Mouse (Mus musculus): ENCODE measurements around the gene Nr1h4.

Gene Nr1h4

DNA sequence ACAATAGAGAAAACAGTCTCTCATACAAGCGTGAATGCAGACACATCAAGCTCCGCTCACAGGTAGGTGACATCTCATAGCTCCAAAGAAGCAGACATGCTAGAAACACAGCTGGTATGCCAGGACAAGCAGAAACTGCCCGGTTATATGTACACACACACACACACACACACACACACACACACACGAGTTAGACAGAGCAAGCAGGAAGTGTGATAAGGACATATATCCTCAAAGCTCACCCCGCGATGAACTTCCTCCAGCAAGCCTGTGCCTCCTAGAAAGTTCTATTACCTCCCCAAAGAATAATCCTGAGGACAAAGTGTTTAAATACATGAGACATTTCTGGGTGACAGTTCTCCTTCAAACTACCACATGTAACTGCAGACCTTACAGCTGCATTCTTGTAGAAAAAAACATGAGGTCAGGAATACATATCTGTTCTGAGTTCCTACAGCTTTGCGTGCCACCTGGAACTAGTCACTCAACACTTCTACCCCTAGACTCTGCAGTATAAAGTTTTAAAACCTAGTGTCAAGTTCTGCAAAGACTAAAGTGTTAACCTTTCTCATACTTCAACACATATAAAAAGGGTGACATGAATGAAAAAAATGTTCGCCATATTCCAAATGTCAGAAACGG, 11.5 kb downstream of the Nr1h4 start:
- no peak for DNase-seq (ENCODE audit: low read depth, low spot score)

DNA sequence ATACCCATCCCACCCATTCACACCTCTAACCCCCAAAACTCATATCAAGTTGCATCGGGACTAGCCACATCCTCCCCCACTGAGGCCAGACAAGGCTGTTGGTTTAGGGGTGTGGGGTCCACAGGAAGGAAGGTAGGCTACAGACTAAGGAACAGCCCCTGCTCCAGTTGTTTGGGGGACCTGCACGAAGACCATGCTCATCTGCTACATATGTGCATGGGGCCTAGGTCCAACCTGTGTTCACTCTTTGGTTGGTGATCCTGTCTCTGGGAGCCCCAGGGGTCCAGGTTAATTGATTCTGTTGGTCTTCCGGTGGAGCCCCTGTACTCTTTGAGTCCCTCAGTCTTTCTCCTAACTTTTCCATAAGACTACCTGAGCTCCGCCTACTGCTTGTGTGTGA, 13.0 kb downstream of the Nr1h4 start:
- no peak for DNase-seq (ENCODE audit: low read depth, low spot score)

DNA sequence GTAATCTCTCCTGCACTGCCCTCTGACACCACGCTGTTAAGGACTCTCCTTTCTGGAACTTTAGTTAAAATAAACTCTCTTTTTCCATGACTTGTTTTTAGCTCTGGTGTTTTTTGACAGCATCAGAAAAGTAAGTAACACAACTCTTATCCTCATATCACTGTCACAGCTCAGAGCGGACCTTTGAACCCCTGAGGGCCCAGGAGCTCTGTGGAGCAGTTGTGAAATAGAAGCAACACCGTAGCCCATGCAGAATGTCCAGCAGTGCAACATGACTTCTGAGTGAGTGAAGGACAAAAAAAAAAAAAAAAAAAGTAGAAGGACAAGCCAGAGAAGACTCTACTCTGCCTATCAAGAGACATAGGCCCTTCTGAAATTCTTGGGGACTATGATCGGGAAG, 14.2 kb downstream of the Nr1h4 start:
- DNase-seq (ENCODE audit: low read depth, low spot score) = no peak

DNA sequence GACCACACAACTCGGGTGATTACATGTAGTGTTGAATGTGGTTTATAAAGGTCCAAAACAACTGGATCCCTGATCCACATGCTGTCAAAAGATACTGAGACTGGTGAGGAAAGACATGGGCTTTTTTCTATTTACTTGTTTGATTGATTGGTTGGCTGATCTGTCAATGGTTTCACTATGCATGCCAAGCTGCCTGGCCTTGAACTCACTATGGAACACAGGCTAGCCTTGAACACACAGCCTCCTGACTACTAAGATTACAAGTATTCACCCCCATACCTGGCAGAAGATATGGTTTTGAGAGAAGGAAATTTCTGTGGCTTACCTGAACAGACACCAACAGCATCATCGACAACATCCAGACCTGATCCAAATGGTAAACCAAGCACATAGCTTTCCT, 15.0 kb downstream of the Nr1h4 start:
- DNase-seq (ENCODE audit: low read depth, low spot score) = no peak

DNA sequence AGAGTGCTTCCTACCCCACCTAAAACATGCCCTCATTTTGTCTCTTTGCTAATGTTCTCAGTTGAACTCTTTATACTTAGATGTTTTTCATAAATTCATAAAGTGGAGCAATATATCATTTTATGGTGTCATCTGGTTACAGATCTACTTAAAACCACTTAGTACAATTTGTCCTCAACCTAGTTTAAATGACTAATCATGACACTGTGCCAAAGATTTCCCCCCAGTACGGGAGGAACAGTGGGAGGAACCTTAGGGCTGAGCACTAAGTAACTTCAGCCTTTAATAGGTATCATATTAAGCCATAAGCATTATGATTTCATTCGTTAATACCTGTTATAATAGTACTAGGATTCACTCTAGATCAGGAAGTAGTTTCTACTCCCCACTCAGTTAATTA, 17.6 kb downstream of the Nr1h4 start:
- no peak for DNase-seq (ENCODE audit: low read depth, low spot score)

DNA sequence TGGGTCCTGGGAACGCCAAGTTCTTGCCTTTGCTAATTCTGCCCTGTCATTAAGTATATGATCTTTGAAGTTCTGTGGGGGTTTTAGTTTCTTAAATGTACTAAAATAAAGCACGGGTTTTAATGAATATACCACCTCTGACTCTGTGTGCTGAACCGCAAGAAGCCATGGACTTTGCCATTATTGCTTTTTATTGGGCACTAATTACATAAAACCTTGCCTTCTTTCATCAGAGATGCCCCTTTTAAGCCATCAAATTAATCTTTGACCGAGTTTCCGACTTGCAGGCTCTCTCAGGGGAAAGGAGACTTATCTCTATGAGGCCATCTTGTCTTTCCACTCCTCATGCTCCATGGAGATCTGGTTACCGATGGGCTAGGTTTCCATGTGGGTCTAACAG, 20.8 kb downstream of the Nr1h4 start:
- no peak for DNase-seq (ENCODE audit: low read depth, low spot score)

DNA sequence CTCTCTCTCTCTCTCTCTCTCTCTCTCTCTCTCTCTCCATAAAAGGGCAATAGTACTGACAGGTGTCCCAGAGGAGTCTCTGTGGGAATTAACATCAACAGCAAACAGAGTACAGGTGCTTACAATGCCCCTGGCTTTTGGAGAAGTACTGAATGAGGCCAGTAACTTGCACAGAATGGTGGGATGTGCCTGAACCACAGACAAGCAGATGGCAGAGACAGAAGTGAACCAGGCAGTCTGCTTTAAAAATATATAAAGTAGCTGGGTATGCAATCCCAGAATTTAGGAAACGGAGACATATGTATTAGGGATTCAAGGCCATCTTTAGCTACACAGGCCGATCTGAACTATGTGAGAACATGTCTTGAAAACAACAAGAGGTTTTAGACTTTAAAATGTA, 22.8 kb downstream of the Nr1h4 start:
- no peak for DNase-seq (ENCODE audit: low read depth, low spot score)

DNA sequence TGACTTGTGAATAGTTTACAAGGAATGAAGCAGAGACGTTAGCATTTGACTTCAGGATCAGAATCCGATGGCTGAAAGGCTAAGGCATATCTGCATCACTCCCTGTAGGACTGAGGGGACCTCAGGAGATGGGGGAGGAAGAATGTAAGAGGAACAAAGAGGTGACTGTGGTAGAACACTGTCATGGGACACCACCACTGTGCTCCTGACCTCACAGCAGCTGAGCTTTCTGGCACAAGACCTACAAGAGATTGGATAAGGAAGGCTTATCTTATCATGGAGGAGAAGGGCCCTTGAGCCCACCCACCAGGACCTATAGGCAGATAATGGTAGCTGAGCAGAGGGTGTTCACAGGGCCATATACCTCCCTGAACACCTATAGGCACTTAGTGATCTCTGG, 24.8 kb downstream of the Nr1h4 start:
- no peak for DNase-seq (ENCODE audit: low read depth, low spot score)

DNA sequence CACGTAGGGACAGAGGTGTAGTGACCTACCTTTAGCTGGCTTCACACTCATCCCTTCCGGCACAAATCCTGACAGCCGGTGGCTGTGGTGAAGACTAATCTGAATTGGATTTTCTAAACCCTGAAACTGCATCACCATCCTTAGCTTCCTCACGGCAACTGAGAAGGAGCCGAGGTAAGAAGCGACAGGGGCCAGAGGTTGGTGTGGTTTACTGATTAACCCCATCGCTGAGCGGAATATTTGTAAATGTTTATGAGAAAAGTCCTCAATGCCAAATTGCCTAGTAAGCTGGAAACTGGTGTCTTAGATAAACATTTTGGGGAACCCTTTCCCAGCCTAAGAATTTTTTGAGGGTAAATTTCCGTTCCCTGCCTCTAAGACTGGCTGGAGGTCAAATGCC, 26.9 kb downstream of the Nr1h4 start:
- DNase-seq (ENCODE audit: low read depth, low spot score) = no peak

DNA sequence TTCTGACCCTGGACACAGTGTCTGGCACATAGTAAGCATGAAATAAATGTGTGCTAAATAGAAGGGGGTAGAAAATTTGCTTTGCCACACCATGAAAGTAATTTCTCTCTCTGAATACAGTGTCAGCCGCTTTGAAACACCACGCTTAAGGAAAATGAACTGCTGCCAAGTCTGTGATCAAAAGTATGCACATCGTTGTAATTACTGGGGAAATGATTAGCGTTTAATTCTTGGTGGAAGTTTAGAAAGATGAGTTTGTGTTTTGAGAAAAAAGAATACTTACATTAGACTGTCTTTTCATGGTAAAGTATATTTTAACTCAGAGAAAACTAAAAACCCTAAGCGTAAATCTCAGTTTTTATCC, 27.8 kb downstream of the Nr1h4 start:
- no peak for DNase-seq (ENCODE audit: low read depth, low spot score)

DNA sequence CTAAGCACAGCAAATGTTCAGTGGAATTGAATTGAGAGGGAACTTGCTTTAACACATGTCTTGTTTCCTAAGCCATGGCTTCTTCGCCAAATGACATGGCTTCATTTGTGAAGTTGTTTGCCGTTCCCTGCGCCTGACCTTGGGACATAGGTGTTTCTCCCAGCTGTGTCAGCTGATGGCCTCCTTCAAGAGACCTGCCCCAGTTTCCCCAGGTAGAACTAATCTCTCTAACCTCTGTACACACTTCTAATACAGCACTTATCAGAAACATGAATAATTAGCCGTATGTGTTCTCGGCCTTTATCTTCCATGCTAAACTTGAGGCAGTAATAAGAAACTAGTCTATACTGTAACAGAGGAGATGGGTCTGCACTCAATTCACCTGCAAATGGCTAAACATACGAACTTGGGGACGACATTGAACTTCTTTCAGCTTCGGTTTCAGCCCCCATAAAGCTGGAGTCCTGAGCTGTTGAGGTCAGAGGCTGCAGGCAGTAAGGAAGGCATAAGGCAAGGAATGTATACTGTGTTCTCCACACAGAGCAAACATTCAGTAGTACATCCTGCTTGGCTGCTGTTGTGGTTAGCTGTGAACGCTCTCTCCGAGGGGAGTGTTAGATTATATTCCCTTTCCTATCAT, 28.3 kb downstream of the Nr1h4 start:
- DNase-seq (ENCODE audit: low read depth, low spot score) = no peak

DNA sequence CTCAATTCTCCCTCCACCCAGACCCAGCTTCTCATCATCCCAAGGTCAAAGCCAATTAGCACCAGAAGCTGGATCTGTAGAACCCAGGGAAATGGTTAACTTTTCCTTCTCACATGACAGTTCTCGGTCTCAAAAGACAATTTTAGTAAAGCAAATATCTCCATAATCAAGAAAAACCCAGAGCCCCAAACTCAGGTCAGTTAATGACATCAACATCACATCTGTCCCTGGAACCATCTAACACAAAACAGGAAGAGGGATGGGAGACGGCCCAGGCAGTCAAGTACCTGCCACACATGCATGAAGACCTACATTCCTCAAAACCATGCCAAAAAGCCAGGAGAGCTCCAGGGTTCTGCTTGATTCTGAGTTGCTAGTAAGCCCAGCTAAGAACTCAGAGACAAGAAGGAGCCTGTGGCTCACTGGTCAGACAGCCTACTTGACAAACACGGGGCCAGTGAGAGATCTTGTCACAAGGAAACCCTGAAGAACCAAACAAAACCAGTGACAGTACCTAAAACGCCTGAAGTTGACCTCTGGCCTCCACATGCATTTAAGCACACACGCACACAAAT, 30.3 kb downstream of the Nr1h4 start:
- no peak for DNase-seq (ENCODE audit: low read depth, low spot score)

DNA sequence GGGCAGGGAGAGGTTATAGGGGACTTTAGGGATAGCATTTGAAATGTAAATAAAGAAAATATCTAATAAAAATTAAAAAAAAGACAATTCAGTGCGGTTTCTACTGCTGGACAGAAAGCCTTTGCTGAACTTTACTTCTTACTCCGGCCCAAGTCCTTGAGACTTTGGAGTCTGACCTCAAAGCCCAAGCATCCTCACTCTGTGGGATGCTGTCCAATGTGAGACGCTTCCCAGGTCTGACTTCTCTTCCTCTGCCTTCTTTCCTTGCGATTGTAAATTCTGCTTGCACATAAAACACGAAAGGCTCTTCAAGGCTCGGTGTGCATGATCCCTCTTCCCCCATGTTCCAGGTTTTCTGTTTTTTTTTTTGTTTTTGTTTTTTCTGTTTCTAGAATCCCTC, 31.5 kb downstream of the Nr1h4 start:
- no peak for DNase-seq (ENCODE audit: low read depth, low spot score)

DNA sequence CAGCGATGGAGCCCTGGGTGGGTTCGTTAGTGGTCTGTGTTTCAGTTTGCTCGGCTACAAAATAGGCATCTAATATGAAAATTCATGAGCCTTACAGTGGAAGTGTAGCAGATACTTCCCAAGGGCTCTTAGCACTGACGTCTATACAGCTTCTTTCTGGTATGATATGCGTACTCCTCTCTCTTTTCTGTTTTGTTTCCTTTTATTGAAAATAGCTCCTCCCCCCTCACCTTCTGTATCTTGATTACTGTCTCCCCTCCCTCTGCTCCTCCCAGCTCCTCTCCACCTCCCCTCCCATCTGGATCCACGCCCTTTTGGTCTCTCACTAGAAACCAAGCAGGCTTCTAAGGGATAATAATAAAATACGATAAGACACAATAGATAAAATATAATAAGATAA, 37.8 kb downstream of the Nr1h4 start:
- DNase-seq (ENCODE audit: low read depth, low spot score) = no peak

DNA sequence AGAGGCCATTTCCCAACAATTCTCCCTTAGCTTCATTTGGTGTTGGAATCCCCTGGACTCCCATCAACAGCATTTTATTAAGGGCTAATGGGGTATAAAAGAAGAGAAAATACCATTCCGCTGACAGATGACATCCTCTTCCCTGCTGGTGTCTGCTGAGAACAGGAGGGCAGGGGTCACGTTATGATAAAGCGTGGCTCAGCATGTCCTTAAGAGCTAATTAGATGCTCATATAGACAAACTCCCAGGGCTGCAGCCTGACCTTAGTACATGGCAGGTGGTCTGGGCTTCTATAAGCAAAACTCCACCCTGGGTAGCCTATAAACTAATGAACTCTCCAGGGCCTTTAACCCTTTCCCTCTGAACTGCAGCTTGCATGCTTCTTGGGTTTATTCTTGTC, 42.1 kb downstream of the Nr1h4 start:
- DNase-seq (ENCODE audit: low read depth, low spot score) = no peak

DNA sequence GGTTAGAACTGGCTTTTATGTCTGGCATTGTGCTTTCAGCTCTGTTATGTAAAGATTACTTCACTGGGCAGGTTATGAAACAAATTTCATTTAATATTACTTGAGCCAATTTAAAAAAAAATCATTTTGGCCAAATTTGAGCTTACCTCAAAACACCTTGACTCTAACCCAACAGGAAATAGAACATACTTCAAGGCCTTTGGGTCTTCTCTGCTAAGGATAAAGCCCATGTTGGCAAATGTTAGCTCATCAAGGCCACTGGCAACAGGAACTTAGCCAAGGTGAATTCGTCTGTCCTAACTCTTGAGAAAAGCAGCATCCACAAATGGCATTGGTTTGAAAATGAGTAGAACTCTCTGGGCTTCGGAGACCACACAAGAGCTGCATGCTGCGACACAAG, 43.1 kb downstream of the Nr1h4 start:
- no peak for DNase-seq (ENCODE audit: low read depth, low spot score)

DNA sequence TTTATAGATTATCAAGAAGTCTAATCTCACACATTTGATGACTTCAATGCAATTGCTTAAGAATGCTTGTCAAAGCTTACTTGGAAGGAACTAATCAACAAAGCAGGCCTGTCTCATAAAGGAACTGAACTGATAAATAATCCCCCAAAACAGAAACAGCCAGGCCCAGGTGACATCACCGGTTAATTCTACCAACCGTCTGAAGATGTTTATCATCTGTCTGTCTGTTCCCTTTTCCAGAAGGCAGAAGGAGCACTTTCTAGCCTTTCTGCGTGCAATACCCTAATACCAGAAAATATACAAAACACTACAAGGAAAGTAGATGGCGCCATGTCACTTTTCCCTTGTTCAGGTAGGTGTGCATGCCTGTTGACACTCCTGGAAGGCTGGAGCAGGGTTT, 43.9 kb downstream of the Nr1h4 start:
- DNase-seq (ENCODE audit: low read depth, low spot score) = no peak

DNA sequence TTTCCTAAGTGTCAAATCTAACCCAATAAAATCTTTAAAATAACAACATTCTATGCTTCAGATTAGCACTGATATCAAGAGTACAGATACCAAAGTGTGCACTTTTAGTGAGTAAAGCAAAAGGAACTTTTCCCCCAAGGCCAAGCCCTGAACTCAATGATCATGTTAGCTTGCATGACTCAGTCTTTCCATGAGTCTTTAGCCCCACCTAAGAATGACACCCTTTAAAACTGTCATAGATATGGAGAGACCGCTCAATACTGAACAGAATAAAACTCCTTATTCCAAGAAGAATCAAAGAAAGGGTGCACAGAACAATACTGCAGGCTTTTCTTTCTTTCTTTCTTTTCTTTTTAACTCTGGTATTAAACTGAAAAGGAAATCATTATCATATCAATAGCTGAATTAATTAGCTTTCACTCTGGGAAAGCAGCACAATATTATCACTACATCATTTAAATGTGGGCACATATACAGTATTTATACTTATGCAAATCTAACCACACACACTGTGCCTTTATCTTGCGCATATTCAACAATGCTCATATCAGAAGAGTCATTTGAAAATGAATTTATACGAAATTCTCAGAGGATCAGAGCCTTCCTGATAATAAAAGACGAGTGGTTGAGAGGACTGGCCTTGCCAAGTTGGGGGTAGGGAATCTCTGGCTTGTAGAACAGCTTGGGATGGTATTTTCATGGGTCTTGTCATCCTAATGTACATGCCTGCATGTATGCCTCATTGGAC, 46.2 kb downstream of the Nr1h4 start:
- peak; percentile 70 for DNase-seq (ENCODE audit: low read depth, low spot score)

DNA sequence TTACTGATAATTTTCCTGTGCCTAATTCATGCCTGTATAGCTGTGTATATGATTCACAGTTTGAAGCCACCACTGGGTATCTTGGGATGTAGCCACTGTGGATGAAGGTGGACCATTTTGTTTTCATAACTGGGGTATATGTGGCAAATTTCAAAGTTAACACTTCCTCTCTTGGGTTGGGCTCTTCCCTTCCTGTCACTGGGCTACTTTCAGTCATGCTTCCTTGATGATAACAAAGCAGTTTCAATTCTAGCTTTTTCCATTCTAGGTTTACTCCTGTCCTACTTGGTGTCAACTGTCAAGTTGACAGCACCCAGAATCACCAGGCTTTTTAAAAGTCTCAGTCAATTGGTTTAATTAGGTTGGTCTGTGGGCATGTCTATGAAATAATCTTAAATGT, 48.5 kb downstream of the Nr1h4 start:
- no peak for DNase-seq (ENCODE audit: low read depth, low spot score)

DNA sequence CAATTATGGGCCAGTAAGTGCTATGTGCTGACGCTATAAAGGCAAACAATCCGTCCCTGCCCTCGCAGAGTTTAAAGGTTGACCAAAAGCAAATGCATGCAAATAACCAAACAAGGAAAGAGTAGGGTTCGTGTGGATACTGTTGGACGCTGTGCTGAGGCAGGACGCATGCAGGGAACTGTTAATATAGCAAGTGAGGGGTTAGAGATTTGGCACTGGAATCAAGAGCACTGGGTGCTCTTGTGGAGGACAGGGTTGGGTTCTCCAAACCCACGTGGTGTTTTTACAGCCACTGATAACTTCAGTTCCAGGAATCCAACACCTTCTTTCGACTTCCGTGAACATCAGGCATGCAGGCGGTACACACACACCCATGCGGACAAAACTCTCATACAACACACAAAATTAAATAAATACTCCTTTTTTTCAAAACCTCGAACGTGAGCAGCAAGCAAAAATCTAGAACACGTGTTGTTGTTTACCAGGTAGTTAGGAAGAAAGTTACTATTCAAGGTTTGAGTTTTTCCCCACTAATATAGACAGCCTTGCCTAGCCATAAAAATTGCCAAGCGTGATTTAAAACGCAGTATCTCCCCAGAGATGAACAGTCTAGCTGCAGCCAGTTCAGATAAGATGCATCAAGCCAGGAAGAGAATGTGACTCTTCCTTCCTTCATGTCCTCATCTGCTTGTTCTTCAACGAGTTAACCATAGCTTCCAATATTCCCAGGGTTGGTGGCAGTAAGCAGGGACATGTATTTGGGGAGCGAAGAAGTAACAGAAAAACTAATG, 49.4 kb downstream of the Nr1h4 start:
- no peak for DNase-seq (ENCODE audit: low read depth, low spot score)

DNA sequence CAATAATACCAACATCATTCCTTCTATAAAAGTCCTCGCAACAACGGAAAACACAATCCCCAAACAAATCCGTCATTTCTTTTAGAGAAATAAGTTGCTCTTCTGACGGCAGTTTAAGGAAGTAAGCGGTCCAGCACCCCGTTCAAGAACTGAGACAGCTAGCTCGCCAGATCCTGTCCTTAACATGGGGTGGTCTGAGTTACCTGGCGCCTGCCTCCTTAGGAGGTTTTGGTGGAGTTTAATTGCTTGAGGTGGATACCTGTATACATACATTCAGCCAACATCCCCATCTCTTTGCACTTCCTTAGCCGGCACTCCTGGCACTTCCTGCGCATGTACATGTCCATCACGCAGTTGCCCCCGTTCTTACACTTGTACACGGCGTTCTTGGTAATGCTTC, 50.3 kb downstream of the Nr1h4 start:
- no peak for DNase-seq (ENCODE audit: low read depth, low spot score)

DNA sequence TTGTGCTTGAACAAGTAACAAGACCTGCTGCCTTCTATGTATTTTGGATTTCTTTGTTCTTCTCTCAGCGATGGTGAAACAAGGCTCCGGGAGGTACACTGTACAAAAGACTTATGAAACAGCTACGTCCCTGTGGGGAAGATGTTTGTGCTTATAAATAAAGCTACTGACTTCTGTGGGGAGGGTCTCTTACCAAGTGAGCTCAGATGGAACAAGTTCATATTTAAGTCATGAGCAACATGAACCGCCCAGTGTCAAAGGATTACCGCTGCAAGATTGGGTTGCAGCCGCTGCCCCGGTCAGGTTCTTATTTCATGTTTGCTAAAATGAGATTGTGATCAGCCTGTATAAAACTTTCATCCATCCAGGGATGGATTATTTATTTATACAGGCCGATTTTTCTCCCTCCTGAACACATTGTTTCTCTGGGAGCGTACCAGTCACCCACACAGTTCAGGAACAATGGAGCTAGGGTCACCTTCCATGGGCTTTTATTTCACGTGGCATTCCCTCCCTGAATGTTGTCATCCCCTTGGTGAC, 51.2 kb downstream of the Nr1h4 start:
- DNase-seq (ENCODE audit: low read depth, low spot score) = no peak

Data from 3T3-L1 (cell line).